Mouse (Mus musculus): ENCODE measurements at regions not wholly inside any gene's neighbourhood (a gene's known extent, or its start where the extent isn't known, plus 50 kb on each side); places are given as distances from the start of the nearest gene placed in this dataset.

GRCm38 (mm10) chr3:142975606-142976005 is 93.8 kb upstream of the Pkn2 start:
- DNase-seq (ENCODE audit: low spot score) (no peak), ATAC-seq (ENCODE audit: low read depth) (no peak)
- Histone ChIP-seq H3K27me3 (replicated peaks; ENCODE audit: control insufficient read depth, insufficient read depth, low read length) (no peaks in the 10 kb centered on the region), H3K4me3 (ENCODE audit: low read depth, low read length) (no peak overlapping the region), H3K4me1 (ENCODE audit: control insufficient read depth, insufficient read depth, low read length) (no peaks in the 10 kb centered on the region), H3K36me3 (ENCODE audit: control insufficient read depth, insufficient read depth, low read length) (no peaks in the 10 kb centered on the region), H3K4me2 (ENCODE audit: low read depth, low read length) (no peak overlapping the region), H3K27ac (replicated peaks; ENCODE audit: low read depth, low read length) (no peak overlapping the region), H3K9ac (ENCODE audit: low read depth, low read length) (no peak overlapping the region), H3K9me3 (ENCODE audit: control insufficient read depth, low read length) (no peaks in the 10 kb centered on the region)
- WGBS, result 85% methylated on average over 8 of the region's 8 CpGs

GRCm38 (mm10) chr3:142969501-142969900 is 87.7 kb upstream of the Pkn2 start:
- Histone ChIP-seq H3K9me3 (ENCODE audit: control insufficient read depth, low read length) (no peaks in the 10 kb centered on the region), H3K36me3 (ENCODE audit: control insufficient read depth, insufficient read depth, low read length) (no peaks in the 10 kb centered on the region), H3K4me3 (ENCODE audit: low read depth, low read length) (no peak overlapping the region), H3K9ac (ENCODE audit: low read depth, low read length) (no peak overlapping the region), H3K4me1 (ENCODE audit: control insufficient read depth, insufficient read depth, low read length) (no peaks in the 10 kb centered on the region), H3K27me3 (replicated peaks; ENCODE audit: control insufficient read depth, insufficient read depth, low read length) (no peaks in the 10 kb centered on the region), H3K27ac (replicated peaks; ENCODE audit: low read depth, low read length) (no peak overlapping the region), H3K4me2 (ENCODE audit: low read depth, low read length) (no peak overlapping the region)
- WGBS, result 60% methylated on average over 2 of the region's 2 CpGs
- no peak for ATAC-seq (ENCODE audit: low read depth)
- DNase-seq (ENCODE audit: low spot score), result peak; percentile 44

- H3K27me3 ChIP-seq (replicated peaks; ENCODE audit: control insufficient read depth, insufficient read depth, low read length), result no peaks in the 10 kb centered on the region
- no peak overlapping the region for H3K4me2 ChIP-seq (ENCODE audit: low read depth, low read length)
- no peaks in the 10 kb centered on the region for H3K9me3 ChIP-seq (ENCODE audit: control insufficient read depth, low read length)
- DNase-seq (ENCODE audit: low spot score), result no peak
- no peak overlapping the region for H3K4me3 ChIP-seq (ENCODE audit: low read depth, low read length)
- no peak overlapping the region for H3K9ac ChIP-seq (ENCODE audit: low read depth, low read length)
- no peak for ATAC-seq (ENCODE audit: low read depth)
- H3K27ac ChIP-seq (replicated peaks; ENCODE audit: low read depth, low read length), result no peak overlapping the region
- H3K4me1 ChIP-seq (ENCODE audit: control insufficient read depth, insufficient read depth, low read length), result no peaks in the 10 kb centered on the region
- 65% methylated on average over 4 of the region's 4 CpGs for WGBS
- H3K36me3 ChIP-seq (ENCODE audit: control insufficient read depth, insufficient read depth, low read length), result no peaks in the 10 kb centered on the region
These were observed 83.8 kb upstream of the Pkn2 start for GRCm38 (mm10) chr3:142965604-142966003.

GRCm38 (mm10) chr3:142963818-142964372 is 82.1 kb upstream of the Pkn2 start:
- H3K27ac ChIP-seq (replicated peaks; ENCODE audit: low read depth, low read length), result no peak overlapping the region
- H3K4me1 ChIP-seq (ENCODE audit: control insufficient read depth, insufficient read depth, low read length), result no peaks in the 10 kb centered on the region
- ATAC-seq (ENCODE audit: low read depth), result no peak
- H3K36me3 ChIP-seq (ENCODE audit: control insufficient read depth, insufficient read depth, low read length), result no peaks in the 10 kb centered on the region
- H3K4me2 ChIP-seq (ENCODE audit: low read depth, low read length), result no peak overlapping the region
- no peak overlapping the region for H3K9ac ChIP-seq (ENCODE audit: low read depth, low read length)
- H3K4me3 ChIP-seq (ENCODE audit: low read depth, low read length), result no peak overlapping the region
- no peaks in the 10 kb centered on the region for H3K9me3 ChIP-seq (ENCODE audit: control insufficient read depth, low read length)
- H3K27me3 ChIP-seq (replicated peaks; ENCODE audit: control insufficient read depth, insufficient read depth, low read length), result no peaks in the 10 kb centered on the region
- 95% methylated on average over 4 of the region's 4 CpGs for WGBS
- no peak for DNase-seq (ENCODE audit: low spot score)

- no peak overlapping the region for H3K4me2 ChIP-seq (ENCODE audit: low read depth, low read length)
- WGBS, result 72% methylated on average over 8 of the region's 8 CpGs
- DNase-seq (ENCODE audit: low spot score) (no peak), ATAC-seq (ENCODE audit: low read depth) (no peak)
- no peaks in the 10 kb centered on the region for H3K9me3 ChIP-seq (ENCODE audit: control insufficient read depth, low read length)
- H3K27me3 ChIP-seq (replicated peaks; ENCODE audit: control insufficient read depth, insufficient read depth, low read length), result no peaks in the 10 kb centered on the region
- H3K9ac ChIP-seq (ENCODE audit: low read depth, low read length), result no peak overlapping the region
- H3K4me3 ChIP-seq (ENCODE audit: low read depth, low read length), result no peak overlapping the region
- H3K27ac ChIP-seq (replicated peaks; ENCODE audit: low read depth, low read length), result no peak overlapping the region
- no peaks in the 10 kb centered on the region for H3K4me1 ChIP-seq (ENCODE audit: control insufficient read depth, insufficient read depth, low read length)
- no peaks in the 10 kb centered on the region for H3K36me3 ChIP-seq (ENCODE audit: control insufficient read depth, insufficient read depth, low read length)
These were observed 76.0 kb upstream of the Pkn2 start for GRCm38 (mm10) chr3:142957768-142958167.

GRCm38 (mm10) chr3:142948771-142949170 is 67.0 kb upstream of the Pkn2 start:
- no peak overlapping the region for H3K27ac ChIP-seq (replicated peaks; ENCODE audit: low read depth, low read length)
- no peaks in the 10 kb centered on the region for H3K27me3 ChIP-seq (replicated peaks; ENCODE audit: control insufficient read depth, insufficient read depth, low read length)
- no peak overlapping the region for H3K9ac ChIP-seq (ENCODE audit: low read depth, low read length)
- no peaks in the 10 kb centered on the region for H3K9me3 ChIP-seq (ENCODE audit: control insufficient read depth, low read length)
- H3K36me3 ChIP-seq (ENCODE audit: control insufficient read depth, insufficient read depth, low read length), result no peaks in the 10 kb centered on the region
- H3K4me1 ChIP-seq (ENCODE audit: control insufficient read depth, insufficient read depth, low read length), result no peaks in the 10 kb centered on the region
- no peak overlapping the region for H3K4me3 ChIP-seq (ENCODE audit: low read depth, low read length)
- 34% methylated on average over 7 of the region's 7 CpGs for WGBS
- H3K4me2 ChIP-seq (ENCODE audit: low read depth, low read length), result no peak overlapping the region
- DNase-seq (ENCODE audit: low spot score) (peak; percentile 25), ATAC-seq (ENCODE audit: low read depth) (no peak)

GRCm38 (mm10) chr3:142941319-142942024 is 59.7 kb upstream of the Pkn2 start:
- no peaks in the 10 kb centered on the region for H3K27me3 ChIP-seq (replicated peaks; ENCODE audit: control insufficient read depth, insufficient read depth, low read length)
- H3K9ac ChIP-seq (ENCODE audit: low read depth, low read length), result no peak overlapping the region
- no peak overlapping the region for H3K4me3 ChIP-seq (ENCODE audit: low read depth, low read length)
- 35% methylated on average over 6 of the region's 6 CpGs for WGBS
- no peaks in the 10 kb centered on the region for H3K9me3 ChIP-seq (ENCODE audit: control insufficient read depth, low read length)
- peak; percentile 16 for DNase-seq (ENCODE audit: low spot score)
- ATAC-seq (ENCODE audit: low read depth), result no peak
- no peak overlapping the region for H3K4me2 ChIP-seq (ENCODE audit: low read depth, low read length)
- no peak overlapping the region for H3K27ac ChIP-seq (replicated peaks; ENCODE audit: low read depth, low read length)
- H3K36me3 ChIP-seq (ENCODE audit: control insufficient read depth, insufficient read depth, low read length), result no peaks in the 10 kb centered on the region
- H3K4me1 ChIP-seq (ENCODE audit: control insufficient read depth, insufficient read depth, low read length), result peaks cover 4% of the 10 kb centered on the region; the same call in 1 of the 2 replicates

GRCm38 (mm10) chr3:142940874-142941273 is 59.1 kb upstream of the Pkn2 start:
- ATAC-seq (ENCODE audit: low read depth) (no peak), DNase-seq (ENCODE audit: low spot score) (no peak)
- Histone ChIP-seq H3K9ac (ENCODE audit: low read depth, low read length) (no peak overlapping the region), H3K27ac (replicated peaks; ENCODE audit: low read depth, low read length) (no peak overlapping the region), H3K4me1 (ENCODE audit: control insufficient read depth, insufficient read depth, low read length) (peaks cover 4% of the 10 kb centered on the region; the same call in 1 of the 2 replicates), H3K4me2 (ENCODE audit: low read depth, low read length) (no peak overlapping the region), H3K36me3 (ENCODE audit: control insufficient read depth, insufficient read depth, low read length) (no peaks in the 10 kb centered on the region), H3K4me3 (ENCODE audit: low read depth, low read length) (no peak overlapping the region), H3K9me3 (ENCODE audit: control insufficient read depth, low read length) (no peaks in the 10 kb centered on the region), H3K27me3 (replicated peaks; ENCODE audit: control insufficient read depth, insufficient read depth, low read length) (no peaks in the 10 kb centered on the region)
- WGBS, result 68% methylated on average over 5 of the region's 5 CpGs

GRCm38 (mm10) chr3:142939773-142940172 is 58.0 kb upstream of the Pkn2 start:
- no peak for DNase-seq (ENCODE audit: low spot score)
- no peaks in the 10 kb centered on the region for H3K9me3 ChIP-seq (ENCODE audit: control insufficient read depth, low read length)
- no peak overlapping the region for H3K9ac ChIP-seq (ENCODE audit: low read depth, low read length)
- H3K4me3 ChIP-seq (ENCODE audit: low read depth, low read length), result no peak overlapping the region
- H3K27ac ChIP-seq (replicated peaks; ENCODE audit: low read depth, low read length), result no peak overlapping the region
- no peak for ATAC-seq (ENCODE audit: low read depth)
- H3K36me3 ChIP-seq (ENCODE audit: control insufficient read depth, insufficient read depth, low read length), result no peaks in the 10 kb centered on the region
- peaks cover 4% of the 10 kb centered on the region; the same call in 1 of the 2 replicates for H3K4me1 ChIP-seq (ENCODE audit: control insufficient read depth, insufficient read depth, low read length)
- 88% methylated on average over 1 of the region's 1 CpGs for WGBS
- no peak overlapping the region for H3K4me2 ChIP-seq (ENCODE audit: low read depth, low read length)
- no peaks in the 10 kb centered on the region for H3K27me3 ChIP-seq (replicated peaks; ENCODE audit: control insufficient read depth, insufficient read depth, low read length)

Data from embryonic facial prominence, embryonic 14.5 days (tissue).